Mouse (Mus musculus) cortical plate, adult 2 months (tissue): Measurements from ENCODE around the gene Nrip3.

Experiments
- CTCF ChIP-seq: fragments of 200-500 bp; IDR thresholded peaks from 2 replicates; pipeline ENCODE4 v1.5.1; 2011; ENCODE audit warnings: mild to moderate bottlenecking, control low read depth, low read length; ENCODE audit not compliant: insufficient read depth; ENCODE audit errors: extremely low read depth
- POLR2A ChIP-seq: fragments of 200-500 bp; IDR thresholded peaks from 2 replicates; pipeline ENCODE4 v1.6.1; 2011; ENCODE audit warnings: mild to moderate bottlenecking, low read length, control low read depth; ENCODE audit not compliant: insufficient read depth; ENCODE audit errors: extremely low read depth

DNA sequence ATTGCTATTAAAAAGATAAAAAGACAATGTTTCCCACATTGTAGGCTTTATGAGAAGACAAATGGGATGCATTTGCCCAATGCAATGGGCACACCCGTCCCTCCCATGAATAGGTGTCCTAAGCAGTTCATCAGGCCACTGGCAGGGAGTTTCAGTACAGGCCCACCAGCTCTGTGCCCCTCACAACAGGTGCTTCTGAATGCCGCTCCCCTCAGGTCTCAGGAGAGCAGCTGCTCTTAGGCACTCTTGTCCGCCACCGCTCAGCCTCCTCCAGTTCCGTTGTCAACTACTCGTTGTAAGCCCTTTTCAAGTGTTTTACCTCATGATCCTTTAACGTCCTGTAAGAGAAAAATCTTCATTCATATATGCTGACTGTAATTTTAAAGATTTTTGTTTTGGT is 69.6 kb downstream of the Nrip3 start:
- TF ChIP-seq CTCF: no peak
- TF ChIP-seq POLR2A: no peak
